In the genomic region with DNA sequence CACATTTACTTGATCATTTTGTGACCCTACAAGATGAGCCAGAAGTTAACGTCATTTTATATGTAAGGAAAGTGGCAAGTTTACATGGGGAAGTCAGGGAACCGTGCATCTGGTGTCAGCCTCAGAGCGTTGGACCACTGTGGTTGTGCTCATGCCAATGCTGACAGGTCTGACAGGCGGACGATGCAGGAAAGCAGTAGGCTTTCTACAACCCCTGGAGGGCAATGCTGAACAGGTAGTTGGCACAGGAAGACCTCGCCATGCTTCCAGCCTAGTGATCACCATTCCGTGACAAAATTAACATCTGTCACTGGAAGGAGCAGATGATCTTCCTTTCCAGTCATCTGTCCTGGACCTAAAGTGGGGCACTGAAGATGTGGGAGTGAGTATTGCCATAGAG, we compare ENCODE assay signal across 16 mouse cellular contexts.
"Had no signal": no experiment of that assay in that cellular context is flagged by ENCODE, and none has a peak within 500 bp of the region (broad histone marks: within the 10 kb centered on the region; RNA-seq: fewer than 3 reads in every experiment).

No protein-coding gene starts in this region.

- DNase-seq: gastrocnemius, adult 2 months; gastrocnemius, postnatal 10 days; gastrocnemius, postnatal 25 days; heart, adult 18-20 months; heart, postnatal 10 days; heart, postnatal 4 days; kidney, adult 18-20 months; kidney, adult 8-10 months; kidney, postnatal 10 days; kidney, postnatal 25 days; kidney, postnatal 4 days; liver; liver, embryonic 13.5 days had no signal

- ATAC-seq: inflammation-experienced regulatory T-cells, adult 6 months; intestine, embryonic 15.5 days; intestine, postnatal 0 days had no signal
